Mouse (Mus musculus): ENCODE results near the gene Olfr1475. TPM values are rescaled to one million over a fixed set of nuclear protein-coding genes. Genes with fewer than 3 reads are reported as not detected.
"Not testable (repeated sequence)": the region's sequence is repeated elsewhere in the genome, so short reads cannot be mapped to it uniquely, and the experiment has no call there.

The Olfr1475 gene
- polyA plus RNA-seq (2015; fragmentation: Nextera tagmentation; extraction: Ambion mirVana), result not detected in 2 replicates

DNA sequence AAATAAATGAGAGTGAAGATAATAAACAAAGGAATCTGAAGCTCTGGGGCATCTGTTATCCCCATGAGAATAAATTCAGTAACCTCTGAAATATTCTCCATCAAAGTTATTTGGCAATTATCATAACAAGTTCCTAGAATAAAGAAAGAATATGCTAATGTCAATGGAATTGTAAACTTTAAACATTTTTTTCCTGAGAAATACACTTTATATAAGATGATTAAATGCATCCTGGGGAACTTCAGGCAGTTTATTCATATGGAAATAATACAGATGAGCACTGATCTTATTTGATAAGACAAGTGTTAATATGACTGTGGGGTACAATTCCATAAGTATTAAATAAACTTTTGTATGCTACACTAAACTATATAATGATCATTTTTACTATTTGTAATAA, at the start of gene Olfr1475:
Gene Olfr1475 (minus strand): TSS at position 101 of the 400 bp plus-strand sequence.
- Histone ChIP-seq H3K9me3 (replicated peaks; ENCODE audit: control insufficient read depth, low read length, poor library complexity, severe bottlenecking) (no peaks in the 10 kb centered on the region), H3K4me1 (ENCODE audit: control insufficient read depth, insufficient read depth, low read length) (no peaks in the 10 kb centered on the region), H3K27ac (ENCODE audit: low read length) (no peak within 1 kb of the TSS), H3K4me2 (ENCODE audit: low read length) (no peak within 1 kb of the TSS), H3K36me3 (ENCODE audit: control insufficient read depth, insufficient read depth, low read length) (no peaks in the 10 kb centered on the region), H3K27me3 (ENCODE audit: control insufficient read depth, insufficient read depth, low read depth, low read length) (no peaks in the 10 kb centered on the region), H3K4me3 (ENCODE audit: low read depth, low read length) (no peak within 1 kb of the TSS), H3K9ac (ENCODE audit: low read depth, low read length) (no peak within 1 kb of the TSS)
- ATAC-seq, result no peak

DNA sequence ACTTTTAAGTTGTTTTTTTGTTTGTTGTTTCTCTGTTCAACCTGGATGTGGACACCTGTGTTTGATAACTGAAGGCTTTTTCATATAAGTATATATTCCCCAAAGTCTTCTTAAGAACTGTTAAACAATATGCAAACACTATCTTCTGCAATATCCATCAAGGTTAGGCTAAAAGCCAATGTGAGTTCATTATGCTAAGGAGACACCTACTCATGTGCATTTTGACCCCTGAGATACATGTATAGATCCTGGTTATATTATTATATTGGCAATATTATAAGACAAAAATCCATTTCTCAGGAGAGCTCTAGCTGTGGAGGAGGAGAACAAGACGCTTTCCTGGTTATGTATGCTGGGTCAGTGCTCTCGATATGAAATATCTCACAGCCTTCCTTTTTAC, 47.6 kb upstream of the Olfr1475 start, which contains the start of gene Olfr1480:
Gene Olfr1480 (plus strand): TSS at position 301 of the 400 bp plus-strand sequence.
- no peak within 1 kb of the TSS for H3K4me3 ChIP-seq (ENCODE audit: low read depth, low read length)
- no peak within 1 kb of the TSS for H3K9ac ChIP-seq (ENCODE audit: low read depth, low read length)
- WGBS, result 84% methylated on average over 2 of the region's 2 CpGs
- H3K36me3 ChIP-seq (ENCODE audit: control insufficient read depth, insufficient read depth, low read length), result no peaks in the 10 kb centered on the region
- H3K4me2 ChIP-seq (ENCODE audit: low read length), result no peak within 1 kb of the TSS
- H3K4me1 ChIP-seq (ENCODE audit: control insufficient read depth, insufficient read depth, low read length), result no peaks in the 10 kb centered on the region
- ATAC-seq, result no peak
- H3K27me3 ChIP-seq (ENCODE audit: control insufficient read depth, insufficient read depth, low read depth, low read length), result no peaks in the 10 kb centered on the region
- H3K9me3 ChIP-seq (replicated peaks; ENCODE audit: control insufficient read depth, low read length, poor library complexity, severe bottlenecking), result peaks cover 2% of the 10 kb centered on the region; the same call in 1 of the 2 replicates
- no peak within 1 kb of the TSS for H3K27ac ChIP-seq (ENCODE audit: low read length)

DNA sequence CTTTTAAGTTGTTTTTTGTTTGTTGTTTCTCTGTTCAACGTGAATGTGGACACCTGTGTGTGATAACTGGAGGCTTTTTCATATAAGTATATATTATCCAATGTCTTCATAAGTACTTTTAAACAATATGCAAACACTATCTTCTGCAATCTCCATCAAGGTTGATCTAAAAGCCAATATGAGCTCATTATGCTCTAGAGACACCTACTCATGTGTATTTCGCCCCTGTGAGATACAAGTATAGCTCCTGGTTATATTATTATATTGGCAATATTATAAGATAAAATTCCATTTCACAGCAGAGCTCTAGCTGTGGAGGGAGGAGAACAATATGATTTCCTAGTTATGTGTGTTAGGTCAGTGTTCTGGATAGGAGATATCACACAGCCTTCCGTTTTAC, 20.2 kb upstream of the Olfr1475 start, which contains the start of gene Olfr1477:
Gene Olfr1477 (plus strand): TSS at position 301 of the 400 bp plus-strand sequence.
- no peaks in the 10 kb centered on the region; the same call in 1 of the 2 replicates for H3K9me3 ChIP-seq (replicated peaks; ENCODE audit: control insufficient read depth, low read length, poor library complexity, severe bottlenecking)
- no peak within 1 kb of the TSS for H3K9ac ChIP-seq (ENCODE audit: low read depth, low read length)
- H3K4me1 ChIP-seq (ENCODE audit: control insufficient read depth, insufficient read depth, low read length), result no peaks in the 10 kb centered on the region
- no peak within 1 kb of the TSS for H3K4me3 ChIP-seq (ENCODE audit: low read depth, low read length)
- H3K27ac ChIP-seq (ENCODE audit: low read length), result no peak within 1 kb of the TSS
- ATAC-seq, result no peak
- no peaks in the 10 kb centered on the region for H3K27me3 ChIP-seq (ENCODE audit: control insufficient read depth, insufficient read depth, low read depth, low read length)
- 71% methylated on average over 3 of the region's 3 CpGs for whole genome bisulfite sequencing
- no peaks in the 10 kb centered on the region for H3K36me3 ChIP-seq (ENCODE audit: control insufficient read depth, insufficient read depth, low read length)
- no peak within 1 kb of the TSS for H3K4me2 ChIP-seq (ENCODE audit: low read length)

DNA sequence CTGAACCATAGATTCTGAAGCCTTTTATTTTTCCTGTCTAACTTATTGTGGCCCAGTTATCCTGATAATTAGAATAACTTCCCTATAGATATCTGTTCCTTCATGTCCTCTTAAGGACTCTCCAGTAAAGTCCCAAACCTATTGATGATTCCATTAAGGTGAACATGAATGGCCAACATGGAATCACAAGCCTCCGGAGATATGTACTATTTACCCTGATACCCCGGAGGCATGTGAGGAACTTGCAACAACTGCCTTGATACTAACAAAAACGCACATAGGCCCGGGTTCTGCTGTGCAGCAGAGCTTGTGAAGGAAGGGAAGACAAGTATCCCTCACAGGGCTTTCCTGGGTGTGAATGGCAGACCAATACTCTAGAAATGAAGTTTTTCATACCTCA, 10.7 kb downstream of the Olfr1475 start, which contains the start of gene Olfr1474:
Gene Olfr1474 (plus strand): TSS at position 301 of the 400 bp plus-strand sequence.
- not testable (repeated sequence) for H3K27ac ChIP-seq (ENCODE audit: low read length); ATAC-seq; H3K4me3 ChIP-seq (ENCODE audit: low read depth, low read length); H3K36me3 ChIP-seq (ENCODE audit: control insufficient read depth, insufficient read depth, low read length); H3K27me3 ChIP-seq (ENCODE audit: control insufficient read depth, insufficient read depth, low read depth, low read length); H3K9me3 ChIP-seq (replicated peaks; ENCODE audit: control insufficient read depth, low read length, poor library complexity, severe bottlenecking); H3K4me1 ChIP-seq (ENCODE audit: control insufficient read depth, insufficient read depth, low read length); H3K9ac ChIP-seq (ENCODE audit: low read depth, low read length); H3K4me2 ChIP-seq (ENCODE audit: low read length)
- 78% methylated on average over 4 of the region's 4 CpGs for WGBS

DNA sequence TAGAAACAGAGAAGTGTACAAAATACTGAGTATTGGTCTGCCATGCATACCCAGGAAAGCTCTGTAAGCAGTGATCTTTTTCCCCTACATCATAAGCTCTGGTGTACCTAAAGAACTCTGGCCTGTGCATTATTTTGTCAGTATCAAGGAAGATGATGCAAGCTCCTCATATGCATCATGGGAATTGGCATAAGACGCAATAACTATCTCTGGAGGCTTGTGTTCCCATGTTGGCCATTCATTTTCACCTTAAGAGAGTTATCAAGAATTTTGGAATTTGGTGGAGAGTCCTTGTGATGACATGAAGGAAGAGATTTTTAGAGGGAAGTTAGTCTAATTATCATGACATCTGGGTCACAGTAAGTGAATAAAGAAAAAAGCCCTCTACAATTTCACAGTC, 24.0 kb downstream of the Olfr1475 start, which contains the start of gene Olfr1472:
Gene Olfr1472 (minus strand): TSS at position 101 of the 400 bp plus-strand sequence.
- Histone ChIP-seq H3K4me3 (ENCODE audit: low read depth, low read length) (no peak within 1 kb of the TSS), H3K9ac (ENCODE audit: low read depth, low read length) (no peak within 1 kb of the TSS), H3K9me3 (replicated peaks; ENCODE audit: control insufficient read depth, low read length, poor library complexity, severe bottlenecking) (peaks cover 3% of the 10 kb centered on the region; the same call in 1 of the 2 replicates), H3K4me1 (ENCODE audit: control insufficient read depth, insufficient read depth, low read length) (no peaks in the 10 kb centered on the region), H3K27me3 (ENCODE audit: control insufficient read depth, insufficient read depth, low read depth, low read length) (no peaks in the 10 kb centered on the region), H3K27ac (ENCODE audit: low read length) (no peak within 1 kb of the TSS), H3K36me3 (ENCODE audit: control insufficient read depth, insufficient read depth, low read length) (no peaks in the 10 kb centered on the region), H3K4me2 (ENCODE audit: low read length) (no peak within 1 kb of the TSS)
- ATAC-seq, result no peak
- WGBS, result 89% methylated on average over 1 of the region's 1 CpGs

DNA sequence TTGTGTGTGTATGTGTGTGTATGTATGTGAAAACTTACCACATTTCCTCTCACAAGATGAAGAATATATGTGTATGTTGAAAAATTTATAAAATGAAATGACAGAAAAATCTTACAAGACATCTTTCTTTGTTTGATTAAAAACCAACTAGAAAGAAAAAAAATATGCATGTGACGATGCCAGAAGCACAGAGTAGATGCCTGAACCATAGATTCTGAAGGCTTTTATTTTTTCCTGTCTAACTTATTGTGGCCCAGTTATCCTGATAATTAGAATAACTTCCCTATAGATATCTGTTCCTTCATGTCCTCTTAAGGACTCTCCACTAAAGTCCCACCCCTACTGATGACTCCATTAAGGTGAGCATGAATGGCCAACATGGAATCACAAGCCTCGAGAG, 36.9 kb downstream of the Olfr1475 start, which contains the start of gene Olfr1471:
Gene Olfr1471 (plus strand): TSS at position 301 of the 400 bp plus-strand sequence.
- not testable (repeated sequence) for H3K9ac ChIP-seq (ENCODE audit: low read depth, low read length); H3K9me3 ChIP-seq (replicated peaks; ENCODE audit: control insufficient read depth, low read length, poor library complexity, severe bottlenecking); H3K4me3 ChIP-seq (ENCODE audit: low read depth, low read length); ATAC-seq; H3K4me2 ChIP-seq (ENCODE audit: low read length); H3K27me3 ChIP-seq (ENCODE audit: control insufficient read depth, insufficient read depth, low read depth, low read length); H3K27ac ChIP-seq (ENCODE audit: low read length); H3K4me1 ChIP-seq (ENCODE audit: control insufficient read depth, insufficient read depth, low read length); H3K36me3 ChIP-seq (ENCODE audit: control insufficient read depth, insufficient read depth, low read length)
- 72% methylated on average over 2 of the region's 2 CpGs for WGBS

Other genes starting within 250 kb of the Olfr1475 start
- not detected in 2 replicates for gene Olfr1463, start 248.9 kb downstream of the Olfr1475 start, polyA plus RNA-seq (2015; fragmentation: Nextera tagmentation; extraction: Ambion mirVana)
- not detected in 2 replicates for gene Olfr1465, start 164.7 kb downstream of the Olfr1475 start, polyA plus RNA-seq (2015; fragmentation: Nextera tagmentation; extraction: Ambion mirVana)
- not detected in 2 replicates for gene Olfr1466, start 141.3 kb downstream of the Olfr1475 start, polyA plus RNA-seq (2015; fragmentation: Nextera tagmentation; extraction: Ambion mirVana)
- gene Olfr1467, start 118.0 kb downstream of the Olfr1475 start, polyA plus RNA-seq (2015; fragmentation: Nextera tagmentation; extraction: Ambion mirVana), result not detected in 2 replicates
- not detected in 2 replicates for gene Olfr1469, start 72.3 kb downstream of the Olfr1475 start, polyA plus RNA-seq (2015; fragmentation: Nextera tagmentation; extraction: Ambion mirVana)
- gene Olfr1471, start 36.8 kb downstream of the Olfr1475 start, polyA plus RNA-seq (2015; fragmentation: Nextera tagmentation; extraction: Ambion mirVana), result not detected in 2 replicates
- gene Olfr1472, start 24.1 kb downstream of the Olfr1475 start, polyA plus RNA-seq (2015; fragmentation: Nextera tagmentation; extraction: Ambion mirVana), result not detected in 2 replicates
- not detected in 2 replicates for gene Olfr1474, start 10.6 kb downstream of the Olfr1475 start, polyA plus RNA-seq (2015; fragmentation: Nextera tagmentation; extraction: Ambion mirVana)
- gene Olfr1477, start 20.4 kb upstream of the Olfr1475 start, polyA plus RNA-seq (2015; fragmentation: Nextera tagmentation; extraction: Ambion mirVana), result not detected in 2 replicates
- not detected in 2 replicates for gene Olfr1480, start 47.7 kb upstream of the Olfr1475 start, polyA plus RNA-seq (2015; fragmentation: Nextera tagmentation; extraction: Ambion mirVana)
- not detected in 2 replicates for gene Olfr1484, start 103.3 kb upstream of the Olfr1475 start, polyA plus RNA-seq (2015; fragmentation: Nextera tagmentation; extraction: Ambion mirVana)
- not detected in 2 replicates for gene Olfr1487, start 137.2 kb upstream of the Olfr1475 start, polyA plus RNA-seq (2015; fragmentation: Nextera tagmentation; extraction: Ambion mirVana)
- not detected in 2 replicates for gene Olfr1489, start 151.4 kb upstream of the Olfr1475 start, polyA plus RNA-seq (2015; fragmentation: Nextera tagmentation; extraction: Ambion mirVana)
- not detected in 2 replicates for gene Olfr1490, start 170.9 kb upstream of the Olfr1475 start, polyA plus RNA-seq (2015; fragmentation: Nextera tagmentation; extraction: Ambion mirVana)
- gene Olfr1491, start 217.1 kb upstream of the Olfr1475 start, polyA plus RNA-seq (2015; fragmentation: Nextera tagmentation; extraction: Ambion mirVana), result not detected in 2 replicates
- gene Olfr1493-ps1, start 243.1 kb upstream of the Olfr1475 start, polyA plus RNA-seq (2015; fragmentation: Nextera tagmentation; extraction: Ambion mirVana), result not detected in 2 replicates